Mouse (Mus musculus) layer of hippocampus, adult 8-10 months (tissue): Measurements from ENCODE around the gene Rfx1. TPM values are rescaled to one million over a fixed set of nuclear protein-coding genes. Genes with fewer than 3 reads are reported as not detected.

Source experiments
- DNase-seq, 2 experiments: peaks; one replicate each; pipeline ENCODE4 v3.0.0; 2022; ENCODE audit warnings: low spot score in 2 of 2
- microRNA-seq, 2 experiments: library from miRNA; unstranded; fragments of <30 nt; microRNA quantifications; one replicate each; pipeline ENCODE4 v1.2.0; 2022
- total RNA-seq, 4 experiments: library from RNA; stranded (reverse); gene quantifications; 2 replicates each; pipeline ENCODE4 v1.2.4; 2022

Gene Rfx1
- total RNA-seq, 4 experiments from 2014 or later, result 24.6 to 34.1 (median 28.3) TPM

DNA sequence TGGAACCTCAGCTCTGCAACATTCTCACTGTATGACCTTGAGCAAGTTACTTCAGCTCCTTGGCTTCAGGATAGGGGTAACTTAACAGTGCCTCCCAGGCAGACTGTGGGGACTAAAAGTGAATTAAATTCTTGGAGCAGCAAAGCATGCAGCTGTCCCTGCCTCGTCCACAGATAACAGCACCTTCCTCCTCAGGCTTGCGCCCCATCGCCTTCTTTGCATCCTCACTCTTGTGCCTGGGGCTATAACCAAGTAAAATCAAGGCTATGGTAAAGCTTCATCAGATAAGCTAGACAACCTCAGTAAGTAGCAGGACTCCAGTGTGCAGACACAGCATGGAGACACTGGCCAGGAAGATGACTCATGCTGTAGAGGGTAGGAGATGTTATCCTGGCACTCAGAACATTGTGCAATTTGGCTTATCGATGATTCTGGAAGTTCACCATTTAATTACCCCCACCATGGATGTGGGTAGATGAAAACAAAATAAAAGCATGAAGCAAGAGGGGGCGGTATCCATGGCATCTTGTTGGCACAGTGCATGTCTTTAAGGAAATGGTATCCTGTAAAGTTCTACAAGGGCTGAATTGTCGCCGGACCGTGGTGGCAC, 78.1 kb downstream of the Rfx1 start:
- DNase-seq, result no peak

Small RNAs within 50 kb of the gene (microRNA-seq; reads per million reads assigned to microRNA genes)
- gene Mir709, result 0 reads per million in 2 experiments

Other genes with a start within 250 kb of the Rfx1 start
- 100 to 1,000 TPM; 287 to 307 (median 299) TPM for gene Adgrl1, start 166.7 kb upstream of the Rfx1 start, total RNA-seq
- gene Gm10644, start 111.6 kb upstream of the Rfx1 start, total RNA-seq, result 1 to 10 TPM in 1 of 4 experiments, under 1 TPM in 3; 0.22 to 1.1 (median 0.66) TPM
- gene Asf1b, start 111.3 kb upstream of the Rfx1 start, total RNA-seq, result 1 to 10 TPM in 1 of 4 experiments, under 1 TPM in 3; 0.63 to 1.1 (median 0.75) TPM
- 100 to 1,000 TPM; 246 to 260 (median 252) TPM for gene Prkaca, start 93.8 kb upstream of the Rfx1 start, total RNA-seq
- gene Samd1, start 69.2 kb upstream of the Rfx1 start, total RNA-seq, result 10 to 100 TPM; 37.6 to 42.8 (median 40.0) TPM
- gene 1700067K01Rik, start 65.3 kb upstream of the Rfx1 start, total RNA-seq, result under 1 TPM in 1 of 4 experiments, not detected in 3; 0.39 TPM
- 1 to 10 TPM; 1.0 to 2.3 (median 1.5) TPM for gene 2210011C24Rik, start 54.7 kb upstream of the Rfx1 start, total RNA-seq
- gene Palm3, start 45.4 kb upstream of the Rfx1 start, total RNA-seq, result 1 to 10 TPM; 3.3 to 5.0 (median 4.2) TPM
- 1 to 10 TPM; 1.5 to 2.7 (median 1.8) TPM for gene Il27ra, start 24.2 kb upstream of the Rfx1 start, total RNA-seq
- gene Rln3, start 21.8 kb upstream of the Rfx1 start, total RNA-seq, result not detected
- 1 to 10 TPM; 3.4 to 7.1 (median 5.4) TPM for gene Gm10643, start 1.7 kb upstream of the Rfx1 start, total RNA-seq
- 10 to 100 TPM; 18.9 to 21.6 (median 19.3) TPM for gene Dcaf15, start 37.9 kb downstream of the Rfx1 start, total RNA-seq
- gene Podnl1, start 59.2 kb downstream of the Rfx1 start, total RNA-seq, result not detected
- gene Cc2d1a, start 81.1 kb downstream of the Rfx1 start, total RNA-seq, result 10 to 100 TPM; 54.1 to 61.7 (median 57.8) TPM
- gene 4930432K21Rik, start 81.2 kb downstream of the Rfx1 start, total RNA-seq, result 1 to 10 TPM; 2.1 to 3.5 (median 2.6) TPM
- 1 to 10 TPM; 1.0 to 3.7 (median 2.8) TPM for gene Nanos3, start 118.4 kb downstream of the Rfx1 start, total RNA-seq
- gene Zswim4, start 170.2 kb downstream of the Rfx1 start, total RNA-seq, result 10 to 100 TPM; 15.1 to 17.6 (median 16.6) TPM
- gene D8Ertd738e, start 182.9 kb downstream of the Rfx1 start, total RNA-seq, result 100 to 1,000 TPM in 2 of 4 experiments, 10 to 100 TPM in 2; 94.5 to 137 (median 106) TPM
- gene Mri1, start 190.5 kb downstream of the Rfx1 start, total RNA-seq, result 10 to 100 TPM; 17.8 to 25.8 (median 20.0) TPM
- 10 to 100 TPM; 22.7 to 30.9 (median 27.0) TPM for gene Ccdc130, start 203.5 kb downstream of the Rfx1 start, total RNA-seq